Mouse (Mus musculus): Measurements from ENCODE around the gene Nek7. TPM values are rescaled to one million over a fixed set of nuclear protein-coding genes. Genes with fewer than 3 reads are reported as not detected.

The Nek7 gene
- total and polyA plus RNA-seq, 3 experiments, result 4.7 to 9.1 TPM; not detected in 1

DNA sequence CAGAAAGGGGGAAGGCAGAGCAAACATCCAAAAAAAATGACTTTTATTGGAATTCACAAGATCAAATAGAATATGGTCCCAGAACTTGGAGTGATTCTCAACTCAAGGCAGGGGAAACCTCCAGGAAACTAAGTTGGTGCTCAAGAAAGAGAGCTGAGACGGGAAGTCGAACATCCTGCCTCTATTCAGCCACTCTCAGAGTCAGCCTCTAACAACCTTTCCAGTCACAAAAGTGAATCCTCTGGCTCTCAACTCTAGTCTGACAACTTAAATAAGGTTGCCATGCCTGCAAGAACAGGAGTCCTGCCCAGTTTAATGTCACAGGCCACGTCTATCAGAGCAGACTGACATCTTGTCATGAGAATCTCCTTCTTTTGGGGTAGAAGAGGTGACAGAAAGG, 7.9 kb upstream of the Nek7 start:
- DNase-seq (ENCODE audit: low read depth, low spot score), result no peak
- Histone ChIP-seq H3K27me3 (ENCODE audit: control insufficient read depth in 1 of 2, insufficient read depth in 2 of 2, low read length in 2 of 2) (no peaks in the 10 kb centered on the region; a peak in 1 of 4 replicates), H3K4me1 (ENCODE audit: control insufficient read depth in 1 of 2, insufficient read depth in 2 of 2, low read length in 2 of 2) (no peaks in the 10 kb centered on the region), H3K9me3 (replicated peaks; ENCODE audit: insufficient read depth, low read length) (no peaks in the 10 kb centered on the region), H3K36me3 (ENCODE audit: control insufficient read depth in 1 of 2, insufficient read depth in 2 of 2, low read length in 2 of 2) (no peaks in the 10 kb centered on the region), H3K79me2 (ENCODE audit: control insufficient read depth, insufficient read depth, low read length, poor library complexity) (no peaks in the 10 kb centered on the region), H3K4me3 (ENCODE audit: control insufficient read depth in 1 of 2, insufficient read depth in 1 of 2, low read depth in 2 of 2, low read length in 2 of 2) (no peak overlapping the region), H3K9ac (ENCODE audit: control insufficient read depth, low read depth, low read length, poor library complexity, severe bottlenecking) (no peak overlapping the region), H3K27ac (ENCODE audit: control insufficient read depth, low read depth, low read length) (no peak overlapping the region)
- TF ChIP-seq MAZ (IDR thresholded peaks at IDR 0.05; ENCODE audit: low read depth, low read length), result no peak
- TF ChIP-seq MAX (IDR thresholded peaks at IDR 0.05; ENCODE audit: low read length), result no peak
- TF ChIP-seq CHD1 (IDR thresholded peaks at IDR 0.05; ENCODE audit: low read depth, low read length), result no peak
- TF ChIP-seq RAD21 (IDR thresholded peaks at IDR 0.05; ENCODE audit: low read depth, low read length), result no peak
- no peak for TF ChIP-seq MYB (IDR thresholded peaks at IDR 0.05; ENCODE audit: low read depth, low read length)
- TF ChIP-seq USF1 (IDR thresholded peaks at IDR 0.05; ENCODE audit: low read depth, low read length), result no peak
- no peak for TF ChIP-seq ZMIZ1 (IDR thresholded peaks at IDR 0.05; ENCODE audit: low read depth, low read length)
- no peak for TF ChIP-seq KAT2A (conservative IDR thresholded peaks at IDR 0.05; ENCODE audit: low read depth, low read length)
- TF ChIP-seq E2F4 (IDR thresholded peaks at IDR 0.05; ENCODE audit: borderline replicate concordance, low read depth, low read length), result no peak
- TF ChIP-seq MYC (IDR thresholded peaks at IDR 0.05; ENCODE audit: low read depth, low read length), result no peak
- no peak for TF ChIP-seq CHD2 (IDR thresholded peaks at IDR 0.05; ENCODE audit: low read length)
- TF ChIP-seq TBP (IDR thresholded peaks at IDR 0.05; ENCODE audit: low read depth, low read length), result no peak
- no peak for TF ChIP-seq ZC3H11A (IDR thresholded peaks at IDR 0.05; ENCODE audit: low read depth, low read length)
- no peak for TF ChIP-seq POLR2A (IDR thresholded peaks at IDR 0.05; ENCODE audit: control insufficient read depth in 1 of 2, insufficient read depth in 1 of 2, low read depth in 1 of 2, low read length in 2 of 2, poor library complexity in 1 of 2)
- TF ChIP-seq ZNF384 (IDR thresholded peaks at IDR 0.05; ENCODE audit: low read depth, low read length), result no peak
- no peak for TF ChIP-seq BHLHE40 (IDR thresholded peaks at IDR 0.05; ENCODE audit: borderline replicate concordance, low read depth, low read length)
- TF ChIP-seq GABPA (IDR thresholded peaks at IDR 0.05; ENCODE audit: low read depth, low read length), result no peak
- no peak for TF ChIP-seq SIN3A (IDR thresholded peaks at IDR 0.05; ENCODE audit: low read length)

GRCm38 (mm10) chr1:138626288-138626687, 6.3 kb upstream of the Nek7 start:
- Histone ChIP-seq H3K9me3 (replicated peaks; ENCODE audit: insufficient read depth, low read length) (no peaks in the 10 kb centered on the region), H3K79me2 (ENCODE audit: control insufficient read depth, insufficient read depth, low read length, poor library complexity) (no peaks in the 10 kb centered on the region), H3K36me3 (ENCODE audit: control insufficient read depth in 1 of 2, insufficient read depth in 2 of 2, low read length in 2 of 2) (no peaks in the 10 kb centered on the region), H3K27ac (ENCODE audit: control insufficient read depth, low read depth, low read length) (no peak overlapping the region), H3K27me3 (ENCODE audit: control insufficient read depth in 1 of 2, insufficient read depth in 2 of 2, low read length in 2 of 2) (no peaks in the 10 kb centered on the region; a peak in 1 of 4 replicates), H3K4me1 (ENCODE audit: control insufficient read depth in 1 of 2, insufficient read depth in 2 of 2, low read length in 2 of 2) (no peaks in the 10 kb centered on the region), H3K9ac (ENCODE audit: control insufficient read depth, low read depth, low read length, poor library complexity, severe bottlenecking) (no peak overlapping the region), H3K4me3 (ENCODE audit: control insufficient read depth in 1 of 2, insufficient read depth in 1 of 2, low read depth in 2 of 2, low read length in 2 of 2) (no peak overlapping the region)
- TF ChIP-seq GABPA (IDR thresholded peaks at IDR 0.05; ENCODE audit: low read depth, low read length) (no peak), POLR2A (IDR thresholded peaks at IDR 0.05; ENCODE audit: control insufficient read depth in 1 of 2, insufficient read depth in 1 of 2, low read depth in 1 of 2, low read length in 2 of 2, poor library complexity in 1 of 2) (no peak), ETS1 (IDR thresholded peaks at IDR 0.05; ENCODE audit: low read depth, low read length) (no peak), MYB (IDR thresholded peaks at IDR 0.05; ENCODE audit: low read depth, low read length) (no peak), BHLHE40 (IDR thresholded peaks at IDR 0.05; ENCODE audit: borderline replicate concordance, low read depth, low read length) (no peak), TAL1 (IDR thresholded peaks at IDR 0.05; ENCODE audit: low read length) (no peak), ZC3H11A (IDR thresholded peaks at IDR 0.05; ENCODE audit: low read depth, low read length) (no peak), ZKSCAN1 (IDR thresholded peaks at IDR 0.05; ENCODE audit: low read depth, low read length) (no peak), MXI1 (IDR thresholded peaks at IDR 0.05; ENCODE audit: low read depth, low read length) (no peak), EP300 (IDR thresholded peaks at IDR 0.05; ENCODE audit: low read depth in 1 of 2, low read length in 2 of 2) (no peak), UBTF (IDR thresholded peaks at IDR 0.05; ENCODE audit: borderline replicate concordance, insufficient read depth, low read depth, low read length) (no peak), USF2 (IDR thresholded peaks at IDR 0.05; ENCODE audit: borderline replicate concordance in 1 of 2, insufficient read depth in 1 of 2, low read depth in 1 of 2, low read length in 2 of 2) (no peak), RCOR1 (IDR thresholded peaks at IDR 0.05; ENCODE audit: low read depth, low read length) (no peak), E2F4 (IDR thresholded peaks at IDR 0.05; ENCODE audit: borderline replicate concordance, low read depth, low read length) (no peak), TCF12 (IDR thresholded peaks at IDR 0.05; ENCODE audit: low read depth, low read length) (no peak), GATA1 (IDR thresholded peaks at IDR 0.05; ENCODE audit: low read depth, low read length) (no peak), RAD21 (IDR thresholded peaks at IDR 0.05; ENCODE audit: low read depth, low read length) (no peak), KAT2A (conservative IDR thresholded peaks at IDR 0.05; ENCODE audit: low read depth, low read length) (no peak)
- DNase-seq (ENCODE audit: low read depth, low spot score), result no peak
